Mouse (Mus musculus) CH12.LX (cell line): Measurements from ENCODE around the gene Vmn1r114. TPM values are rescaled to one million over a fixed set of nuclear protein-coding genes. Genes with fewer than 3 reads are reported as not detected.
"Not testable (repeated sequence)": the region's sequence is repeated elsewhere in the genome, so short reads cannot be mapped to it uniquely, and the experiment has no call there.

Experiments
- DNase-seq: peaks from one replicate; pipeline ENCODE4 v3.0.0-alpha.2; 2013; ENCODE audit errors: extremely low read depth
- H3K27ac ChIP-seq: 2 replicates; pipeline ENCODE4 v1.5.1; 2012; ENCODE audit warnings: low read depth, mild to moderate bottlenecking, control low read depth, moderate library complexity; ENCODE audit not compliant: insufficient read depth
- H3K27me3 ChIP-seq: replicated peaks from 2 replicates; pipeline ENCODE3; 2012; ENCODE audit warnings: inconsistent platforms
- H3K36me3 ChIP-seq, 2 experiments: replicated peaks in 1 of 2; 2 replicates each; pipeline versions ENCODE3 to v1.6.1; 2012; ENCODE audit warnings: inconsistent platforms in 1 of 2, low read length in 1 of 2, mild to moderate bottlenecking in 1 of 2, mixed read lengths in 1 of 2, moderate library complexity in 1 of 2; ENCODE audit not compliant: control insufficient read depth in 1 of 2, insufficient read depth in 1 of 2
- H3K4me1 ChIP-seq, 2 experiments: 2 replicates each; pipeline ENCODE4 v1.6.1; 2012; ENCODE audit warnings: inconsistent platforms in 1 of 2, moderate library complexity in 1 of 2; ENCODE audit not compliant: insufficient read depth in 2 of 2, control insufficient read depth in 1 of 2
- H3K4me2 ChIP-seq: 2 replicates; pipeline ENCODE4 v1.6.1; 2012; ENCODE audit warnings: low read depth, mild to moderate bottlenecking, control low read depth; ENCODE audit not compliant: poor library complexity, insufficient read depth, severe bottlenecking
- H3K4me3 ChIP-seq, 3 experiments: fragments of 150-350 bp in 1 of 3; sonication (generic) in 1 of 3; replicated peaks in 1 of 3; 2 replicates each; pipeline versions ENCODE3 to v1.5.1; 2011 to 2012; ENCODE audit warnings: low read depth in 2 of 3, low read length in 2 of 3, mild to moderate bottlenecking in 2 of 3, moderate library complexity in 2 of 3, control low read depth in 1 of 3, improper control_type of control experiment in 1 of 3, inconsistent platforms in 1 of 3, mixed read lengths in 1 of 3; ENCODE audit not compliant: poor library complexity in 1 of 3
- H3K79me2 ChIP-seq: replicated peaks from 2 replicates; pipeline ENCODE4 v1.6.1; 2012; ENCODE audit warnings: mild to moderate bottlenecking, moderate library complexity; ENCODE audit not compliant: control insufficient read depth, poor library complexity, insufficient read depth, severe bottlenecking; ENCODE audit errors: extremely low read depth
- H3K9ac ChIP-seq: 2 replicates; pipeline ENCODE4 v1.6.1; 2012; ENCODE audit warnings: low read depth, mild to moderate bottlenecking, control low read depth, moderate library complexity; ENCODE audit not compliant: insufficient read depth
- H3K9me3 ChIP-seq: replicated peaks from 2 replicates; pipeline ENCODE3; 2012; ENCODE audit warnings: low read length, inconsistent platforms, mixed read lengths
- dilution Hi-C: fragments of 300-500 bp; cut with MboI; formaldehyde crosslinking; loops from 2 replicates; pipeline ENCODE4 v1.14.3; 2020; ENCODE audit warnings: low sequenced_read_pairs; ENCODE audit not compliant: extremely low pct_unique_long_range_greater_than_20kb, extremely low pct_ligation_motif_present
- in situ Hi-C: fragments of 300-500 bp; cut with MboI; formaldehyde crosslinking; loops from 3 replicates; pipeline ENCODE4 v1.14.3; 2019; ENCODE audit warnings: low sequenced_read_pairs, low pct_ligation_motif_present, low pct_unique_long_range_greater_than_20kb, mixed read lengths
- polyA plus RNA-seq: library from polyadenylated mRNA; unstranded; fragments of >175 nt; gene quantifications from 2 replicates; pipeline ENCODE4 v1.2.1, GENCODE M21; 2012; ENCODE audit warnings: low read depth; ENCODE audit not compliant: insufficient read length
- total RNA-seq, 2 experiments: library from RNA; depleted of rRNA; stranded (reverse); fragments of 300-350 nt in 1 of 2; fragments of >200 nt in 1 of 2; gene quantifications; 2 replicates each; pipeline ENCODE4 v1.2.3; 2012 to 2014

The Vmn1r114 gene
- total RNA-seq (2012; rRNA removed) (not detected in 2 replicates), total RNA-seq (2014; rRNA removed) (not detected in 2 replicates), polyA plus RNA-seq (not detected in 2 replicates)

- DNase-seq, dilution Hi-C loops, H3K4me1 ChIP-seq, H3K27me3 ChIP-seq, H3K9me3 ChIP-seq, H3K9ac ChIP-seq, H3K79me2 ChIP-seq, H3K27ac ChIP-seq, in situ Hi-C loops, H3K4me2 ChIP-seq, H3K4me3 ChIP-seq, H3K36me3 ChIP-seq: not testable (repeated sequence)
Measured at GRCm38 (mm10) chr7:20812086-20812485, at the start of gene Vmn1r114. TSS of gene Vmn1r114 (minus strand) at chr7:20812186.

- H3K79me2 ChIP-seq, in situ Hi-C loops: not testable (repeated sequence)
Measured at GRCm38 (mm10) chr7:20844885-20845284, 32.9 kb upstream of the Vmn1r114 start, which contains the start of gene Vmn1r115. TSS of gene Vmn1r115 (minus strand) at chr7:20844985.

GRCm38 (mm10) chr7:20786985-20787384 is 25.0 kb downstream of the Vmn1r114 start, which contains the start of gene Vmn1r113:
TSS of gene Vmn1r113 (plus strand) at chr7:20787285.
- H3K4me3 ChIP-seq, H3K4me2 ChIP-seq, H3K27ac ChIP-seq, DNase-seq, H3K9me3 ChIP-seq, H3K36me3 ChIP-seq, H3K9ac ChIP-seq, H3K79me2 ChIP-seq, H3K27me3 ChIP-seq, H3K4me1 ChIP-seq, in situ Hi-C loops, dilution Hi-C loops: not testable (repeated sequence)

More at GRCm38 (mm10) chr7:20844885-20845284, 32.9 kb upstream of the Vmn1r114 start, which contains the start of gene Vmn1r115:
- H3K36me3 ChIP-seq, H3K27me3 ChIP-seq, H3K27ac ChIP-seq, H3K9ac ChIP-seq, H3K4me1 ChIP-seq, dilution Hi-C loops, H3K4me2 ChIP-seq, DNase-seq, H3K9me3 ChIP-seq, H3K4me3 ChIP-seq: not testable (repeated sequence)

GRCm38 (mm10) chr7:20770885-20771284 is 41.1 kb downstream of the Vmn1r114 start, which contains the start of gene Vmn1r112:
TSS of gene Vmn1r112 (plus strand) at chr7:20771185.
- H3K27ac ChIP-seq, H3K36me3 ChIP-seq, H3K4me1 ChIP-seq, H3K79me2 ChIP-seq, H3K4me3 ChIP-seq, DNase-seq, H3K9ac ChIP-seq, in situ Hi-C loops, H3K4me2 ChIP-seq, H3K27me3 ChIP-seq, H3K9me3 ChIP-seq, dilution Hi-C loops: not testable (repeated sequence)

Other genes starting within 250 kb of the Vmn1r114 start
- not detected in 2 replicates for gene Gm4141, start 235.9 kb downstream of the Vmn1r114 start, total RNA-seq (2012; rRNA removed)
- not detected in 2 replicates for gene Gm4141, start 235.9 kb downstream of the Vmn1r114 start, total RNA-seq (2014; rRNA removed)
- not detected in 2 replicates for gene Gm4141, start 235.9 kb downstream of the Vmn1r114 start, polyA plus RNA-seq
- gene Gm4513, start 213.2 kb downstream of the Vmn1r114 start, total RNA-seq (2012; rRNA removed) = not detected in 2 replicates
- not detected in 2 replicates for gene Gm4513, start 213.2 kb downstream of the Vmn1r114 start, total RNA-seq (2014; rRNA removed)
- not detected in 2 replicates for gene Gm4513, start 213.2 kb downstream of the Vmn1r114 start, polyA plus RNA-seq
- gene Vmn1r107, start 143.3 kb downstream of the Vmn1r114 start, total RNA-seq (2012; rRNA removed) = not detected in 2 replicates
- gene Vmn1r107, start 143.3 kb downstream of the Vmn1r114 start, total RNA-seq (2014; rRNA removed) = not detected in 2 replicates
- gene Vmn1r107, start 143.3 kb downstream of the Vmn1r114 start, polyA plus RNA-seq = not detected in 2 replicates
- gene Vmn1r111, start 109.0 kb downstream of the Vmn1r114 start, total RNA-seq (2012; rRNA removed) = not detected in 2 replicates
- gene Vmn1r111, start 109.0 kb downstream of the Vmn1r114 start, total RNA-seq (2014; rRNA removed) = not detected in 2 replicates
- not detected in 2 replicates for gene Vmn1r111, start 109.0 kb downstream of the Vmn1r114 start, polyA plus RNA-seq
- not detected in 2 replicates for gene Gm10668, start 81.6 kb downstream of the Vmn1r114 start, total RNA-seq (2012; rRNA removed)
- gene Gm10668, start 81.6 kb downstream of the Vmn1r114 start, total RNA-seq (2014; rRNA removed) = not detected in 2 replicates
- gene Gm10668, start 81.6 kb downstream of the Vmn1r114 start, polyA plus RNA-seq = not detected in 2 replicates
- not detected in 2 replicates for gene Vmn1r112, start 41.0 kb downstream of the Vmn1r114 start, total RNA-seq (2012; rRNA removed)
- gene Vmn1r112, start 41.0 kb downstream of the Vmn1r114 start, total RNA-seq (2014; rRNA removed) = not detected in 2 replicates
- gene Vmn1r112, start 41.0 kb downstream of the Vmn1r114 start, polyA plus RNA-seq = not detected in 2 replicates
- not detected in 2 replicates for gene Vmn1r113, start 24.9 kb downstream of the Vmn1r114 start, total RNA-seq (2012; rRNA removed)
- not detected in 2 replicates for gene Vmn1r113, start 24.9 kb downstream of the Vmn1r114 start, total RNA-seq (2014; rRNA removed)
- not detected in 2 replicates for gene Vmn1r113, start 24.9 kb downstream of the Vmn1r114 start, polyA plus RNA-seq
- not detected in 2 replicates for gene Vmn1r115, start 32.8 kb upstream of the Vmn1r114 start, total RNA-seq (2012; rRNA removed)
- not detected in 2 replicates for gene Vmn1r115, start 32.8 kb upstream of the Vmn1r114 start, total RNA-seq (2014; rRNA removed)
- not detected in 2 replicates for gene Vmn1r115, start 32.8 kb upstream of the Vmn1r114 start, polyA plus RNA-seq
- gene Vmn1r116, start 60.1 kb upstream of the Vmn1r114 start, total RNA-seq (2012; rRNA removed) = not detected in 2 replicates
- not detected in 2 replicates for gene Vmn1r116, start 60.1 kb upstream of the Vmn1r114 start, total RNA-seq (2014; rRNA removed)
- gene Vmn1r116, start 60.1 kb upstream of the Vmn1r114 start, polyA plus RNA-seq = not detected in 2 replicates
- gene Vmn1r117, start 71.9 kb upstream of the Vmn1r114 start, total RNA-seq (2012; rRNA removed) = not detected in 2 replicates
- not detected in 2 replicates for gene Vmn1r117, start 71.9 kb upstream of the Vmn1r114 start, total RNA-seq (2014; rRNA removed)
- not detected in 2 replicates for gene Vmn1r117, start 71.9 kb upstream of the Vmn1r114 start, polyA plus RNA-seq
- gene Vmn1r118, start 100.2 kb upstream of the Vmn1r114 start, total RNA-seq (2012; rRNA removed) = not detected in 2 replicates
- not detected in 2 replicates for gene Vmn1r118, start 100.2 kb upstream of the Vmn1r114 start, total RNA-seq (2014; rRNA removed)
- not detected in 2 replicates for gene Vmn1r118, start 100.2 kb upstream of the Vmn1r114 start, polyA plus RNA-seq
- gene Vmn1r119, start 200.3 kb upstream of the Vmn1r114 start, total RNA-seq (2012; rRNA removed) = not detected in 2 replicates
- not detected in 2 replicates for gene Vmn1r119, start 200.3 kb upstream of the Vmn1r114 start, total RNA-seq (2014; rRNA removed)
- not detected in 2 replicates for gene Vmn1r119, start 200.3 kb upstream of the Vmn1r114 start, polyA plus RNA-seq
- gene Vmn1r120, start 241.6 kb upstream of the Vmn1r114 start, total RNA-seq (2012; rRNA removed) = not detected in 2 replicates
- not detected in 2 replicates for gene Vmn1r120, start 241.6 kb upstream of the Vmn1r114 start, total RNA-seq (2014; rRNA removed)
- not detected in 2 replicates for gene Vmn1r120, start 241.6 kb upstream of the Vmn1r114 start, polyA plus RNA-seq